Mouse (Mus musculus) left cerebral cortex, postnatal 4 days (tissue): ENCODE measurements at regions not wholly inside any gene's neighbourhood (a gene's known extent, or its start where the extent isn't known, plus 50 kb on each side); places are given as distances from the start of the nearest gene placed in this dataset.

Experiments
- DNase-seq: peaks from one replicate; pipeline ENCODE4 v3.0.0-alpha.2; 2022
- intact Hi-C: fragments of 180-260 bp; cut with DNase I; formaldehyde crosslinking; loops from one replicate; pipeline ENCODE4 v1.15.1; 2025

GRCm38 (mm10) chr4:31381069-31381969 lies 582.6 kb upstream of the Map3k7 start:
- no peak for DNase-seq
- intact Hi-C loops = no loop called here

GRCm38 (mm10) chr4:31392932-31393632 lies 570.8 kb upstream of the Map3k7 start:
- intact Hi-C loops = no loop called here
- no peak for DNase-seq

- no peak for DNase-seq
- intact Hi-C loops = no loop called here
These were observed 568.4 kb upstream of the Map3k7 start for GRCm38 (mm10) chr4:31395538-31395937.

DNA sequence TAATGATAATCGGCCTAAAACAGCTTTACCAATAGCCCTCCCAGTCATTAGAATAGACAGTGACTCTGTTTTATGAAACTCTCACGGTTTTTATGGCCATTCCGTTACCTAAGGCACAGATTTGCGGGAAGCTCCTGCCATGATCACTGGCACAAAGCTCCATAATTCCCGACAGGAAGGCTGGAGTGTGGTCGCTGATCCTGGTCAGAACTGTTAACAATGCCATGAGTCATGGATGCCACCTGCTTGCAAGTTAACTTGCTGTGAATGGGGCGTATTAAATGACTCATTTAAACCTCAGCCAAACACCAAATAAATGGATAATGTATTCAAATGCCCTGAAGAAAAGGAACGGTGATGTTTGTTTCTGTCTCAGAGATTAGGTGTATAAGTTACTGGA lies 559.9 kb upstream of the Map3k7 start:
- no peak for DNase-seq
- intact Hi-C loops = no loop called here

GRCm38 (mm10) chr4:31404840-31405714 lies 558.8 kb upstream of the Map3k7 start:
- DNase-seq = peak; percentile 49

DNA sequence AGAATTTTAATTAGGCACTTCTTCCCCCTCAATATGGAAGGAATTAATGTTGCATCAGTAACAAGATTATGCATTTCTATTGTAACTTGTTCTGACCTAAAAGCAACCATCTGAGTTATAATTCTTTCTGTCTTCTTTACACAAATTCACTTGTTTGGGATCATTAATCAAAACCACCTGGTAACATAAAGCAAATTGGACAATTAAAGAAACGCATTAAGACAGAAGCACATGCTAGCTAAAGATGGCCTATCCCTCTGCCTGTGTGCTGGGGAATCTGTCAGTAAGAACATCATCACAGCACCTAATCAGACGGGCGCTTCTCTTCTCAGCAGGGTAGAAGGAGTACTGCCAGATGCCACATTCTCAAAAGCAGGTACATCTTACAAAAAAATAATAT lies 553.7 kb upstream of the Map3k7 start:
- intact Hi-C loops = no loop called here
- no peak for DNase-seq

More at GRCm38 (mm10) chr4:31404840-31405714, 558.8 kb upstream of the Map3k7 start:
- intact Hi-C loops = no loop called here

DNA sequence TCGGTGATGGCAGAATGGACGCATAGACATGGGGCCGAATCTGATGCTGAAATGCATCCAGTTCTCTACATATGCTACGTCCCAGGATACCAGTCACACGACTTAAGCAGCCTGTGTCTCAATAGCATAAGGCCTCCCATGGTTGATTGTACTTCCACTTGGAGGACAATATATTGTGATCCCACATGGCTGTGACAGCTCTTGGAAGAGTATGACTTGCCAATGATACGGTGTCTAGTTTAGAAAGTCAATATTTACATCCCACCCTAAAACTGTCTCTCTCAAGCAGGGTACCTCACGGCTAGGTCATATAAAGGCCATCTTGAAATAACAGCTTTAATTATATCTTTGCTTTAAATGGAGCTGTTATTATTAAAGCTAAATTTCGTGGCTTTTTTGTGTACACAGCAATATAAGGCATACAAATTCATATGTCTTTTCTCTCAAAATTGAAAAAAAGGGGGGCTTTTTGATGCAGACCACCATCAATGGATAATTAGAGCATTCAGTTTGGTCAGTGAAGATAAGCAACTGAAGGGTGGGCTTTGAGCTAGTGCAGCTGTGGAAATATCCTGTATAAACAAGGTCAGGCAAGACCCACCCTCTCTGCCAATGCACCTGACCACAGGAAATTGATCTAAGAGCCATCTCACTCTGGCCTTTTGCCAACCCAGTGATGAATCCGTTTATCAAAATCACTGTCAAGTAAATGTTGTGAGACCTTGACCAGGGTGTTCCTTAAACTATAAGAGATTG lies 551.9 kb upstream of the Map3k7 start:
- no peak for DNase-seq
- intact Hi-C loops = no loop called here

DNA sequence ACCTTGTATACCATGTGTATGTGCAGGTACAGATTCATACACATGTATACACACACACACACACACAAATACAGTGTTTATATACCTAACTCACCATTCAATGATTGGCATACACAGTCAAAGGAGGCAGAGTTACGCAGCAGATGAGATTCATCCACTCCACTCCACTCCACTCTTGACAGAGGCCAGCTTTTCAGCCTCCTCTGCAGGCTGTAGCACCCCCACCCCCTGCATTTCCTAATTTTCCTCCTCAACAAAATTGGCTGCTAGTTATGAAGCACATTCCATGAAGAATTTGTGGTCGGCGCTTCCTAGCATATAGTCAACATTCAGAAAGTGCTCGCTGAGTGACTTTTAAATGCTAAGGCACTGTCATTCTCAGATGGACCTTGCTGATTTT lies 546.7 kb upstream of the Map3k7 start:
- intact Hi-C loops = no loop called here
- DNase-seq = no peak

DNA sequence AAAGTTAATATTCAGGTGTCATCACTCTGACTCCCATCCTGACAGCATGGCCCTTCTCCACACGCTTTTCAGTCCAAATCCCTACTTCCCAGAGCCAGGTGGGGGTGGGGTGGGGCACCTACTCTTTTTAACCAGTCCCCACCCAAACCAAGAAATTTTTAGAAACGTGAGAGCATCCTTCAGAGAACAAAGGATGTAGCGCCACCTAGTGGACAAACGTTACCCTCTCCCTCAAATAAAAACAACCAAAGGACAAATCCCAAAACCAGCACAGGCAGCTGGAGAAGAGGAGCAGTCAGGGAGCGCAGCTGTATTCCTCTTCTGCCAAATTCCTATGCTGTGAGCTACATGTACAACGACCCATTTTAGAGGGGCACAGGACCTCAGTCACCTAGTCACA lies 544.7 kb upstream of the Map3k7 start:
- intact Hi-C loops = no loop called here
- peak; percentile 70 for DNase-seq

- DNase-seq = no peak
- intact Hi-C loops = loop anchor here (10.0 kb wide), 1 partner anchor 225 kb away; no protein-coding TSS in a partner anchor
These were observed 543.7 kb upstream of the Map3k7 start for GRCm38 (mm10) chr4:31420167-31420566.

DNA sequence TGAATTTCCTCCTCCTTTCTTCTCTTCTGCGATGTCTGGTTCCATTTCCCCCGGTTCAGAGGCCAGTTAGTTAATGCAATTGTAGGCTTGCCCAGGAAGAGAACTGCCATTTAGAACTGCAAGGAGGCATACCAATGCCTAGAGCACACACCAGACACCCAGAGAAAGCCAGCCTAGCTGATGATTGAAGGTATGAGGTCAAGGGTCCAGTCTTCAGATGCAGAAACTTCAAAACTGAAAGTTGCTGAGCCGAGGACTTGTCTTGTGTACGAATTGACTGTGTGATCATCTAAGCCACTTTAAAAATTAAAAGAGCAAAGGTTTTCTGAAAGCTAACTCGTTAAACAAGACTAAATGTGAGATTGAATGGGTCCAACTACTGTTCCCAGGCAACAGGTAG lies 542.5 kb upstream of the Map3k7 start:
- no peak for DNase-seq
- intact Hi-C loops = loop anchor here (10.0 kb wide), 1 partner anchor 223 kb away; no protein-coding TSS in a partner anchor

GRCm38 (mm10) chr4:31425135-31425534 lies 538.8 kb upstream of the Map3k7 start:
- DNase-seq = no peak
- intact Hi-C loops = loop anchor here (10.0 kb wide), 1 partner anchor 220 kb away; no protein-coding TSS in a partner anchor

DNA sequence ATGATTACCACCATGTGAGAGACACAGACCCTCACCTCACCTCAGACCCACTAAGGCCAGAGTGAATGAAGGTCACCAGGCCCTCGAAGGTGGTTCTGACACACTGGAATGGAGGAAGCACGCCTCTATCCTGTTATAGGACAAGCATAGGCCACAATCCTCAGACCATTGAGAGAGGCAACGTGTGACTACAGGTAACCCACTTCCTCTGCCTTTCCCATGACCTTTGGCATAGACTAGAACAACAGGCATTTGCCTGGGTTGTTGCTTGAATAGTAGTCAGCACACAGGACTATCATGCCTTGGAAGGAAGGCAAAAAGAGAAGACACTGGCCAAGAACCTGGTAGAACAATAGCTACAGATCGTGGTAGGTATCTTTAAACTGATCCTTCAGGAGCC lies 538.2 kb upstream of the Map3k7 start:
- intact Hi-C loops = loop anchor here (10.0 kb wide), 1 partner anchor 219 kb away; no protein-coding TSS in a partner anchor
- DNase-seq = no peak

DNA sequence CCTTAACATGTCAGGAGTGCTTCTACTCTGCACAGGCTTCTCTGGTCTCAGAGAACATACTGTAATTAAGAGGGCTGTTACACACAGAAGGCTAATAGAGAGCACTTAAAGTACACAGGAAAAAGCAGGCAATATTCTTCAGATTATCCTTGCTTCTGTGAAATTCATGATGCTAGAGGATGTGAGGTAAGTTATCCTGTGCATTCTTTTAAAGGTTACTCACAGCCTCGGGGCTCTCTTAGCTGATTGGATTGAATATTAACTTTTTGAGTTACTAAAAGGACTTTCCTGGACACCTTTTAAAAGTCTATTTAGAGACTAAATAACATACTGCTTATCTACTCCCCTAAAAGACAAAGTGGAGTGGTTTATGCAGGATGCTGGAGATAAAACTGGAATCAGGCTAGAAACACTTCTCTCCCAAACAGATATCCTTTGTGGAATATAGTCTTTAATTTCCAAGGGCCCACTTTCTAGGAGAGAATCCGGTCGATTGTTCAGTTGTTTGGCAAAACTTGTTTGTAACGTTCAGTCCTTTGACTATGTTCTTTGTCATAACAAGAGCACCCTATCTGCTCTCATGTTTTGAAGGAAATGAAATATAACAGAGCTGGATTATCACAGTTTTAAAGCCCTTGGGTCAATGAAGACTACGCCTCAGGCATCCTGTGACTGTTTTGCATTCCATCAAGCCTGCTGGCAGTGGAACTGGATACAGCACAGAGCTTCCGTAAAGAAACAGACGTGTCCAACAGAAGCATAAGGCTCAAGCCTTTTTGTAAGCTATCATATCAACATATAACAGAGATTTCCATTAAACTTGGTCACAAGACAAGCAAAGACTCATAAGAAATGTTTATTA lies 537.5 kb upstream of the Map3k7 start:
- intact Hi-C loops = loop anchor here (10.0 kb wide), 1 partner anchor 218 kb away; no protein-coding TSS in a partner anchor
- DNase-seq = no peak

GRCm38 (mm10) chr4:31433943-31434342 lies 530.0 kb upstream of the Map3k7 start:
- intact Hi-C loops = no loop called here
- DNase-seq = no peak

DNA sequence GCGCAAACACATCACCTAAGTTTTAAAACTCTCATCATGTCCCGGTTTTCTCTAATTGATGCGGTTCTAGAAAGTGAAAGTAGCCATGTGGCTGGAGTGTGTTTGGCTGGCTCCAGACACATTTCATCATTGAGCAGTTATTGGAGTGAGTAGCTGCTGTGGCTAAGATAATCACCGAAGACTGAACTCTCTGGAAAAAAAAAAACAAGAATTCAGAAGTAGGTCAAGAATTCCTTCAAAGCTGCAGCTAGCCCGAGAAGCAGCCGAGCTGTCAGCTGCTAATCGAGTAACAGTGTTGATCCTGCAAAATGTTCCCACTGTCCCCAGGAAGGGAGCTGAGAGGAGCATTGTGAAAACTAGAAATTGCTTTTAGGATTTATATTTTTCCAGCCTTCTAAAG lies 509.0 kb upstream of the Map3k7 start:
- intact Hi-C loops = no loop called here
- DNase-seq = no peak

GRCm38 (mm10) chr4:31455466-31455865 lies 508.4 kb upstream of the Map3k7 start:
- intact Hi-C loops = no loop called here
- no peak for DNase-seq

- peak; percentile 49 for DNase-seq
- intact Hi-C loops = no loop called here
These were observed 501.4 kb upstream of the Map3k7 start for GRCm38 (mm10) chr4:31462456-31462855.

GRCm38 (mm10) chr4:31463130-31463698 lies 500.7 kb upstream of the Map3k7 start:
- no peak for DNase-seq
- intact Hi-C loops = no loop called here
